Mouse (Mus musculus): ENCODE results near the gene Ptger1.

Gene Ptger1

DNA sequence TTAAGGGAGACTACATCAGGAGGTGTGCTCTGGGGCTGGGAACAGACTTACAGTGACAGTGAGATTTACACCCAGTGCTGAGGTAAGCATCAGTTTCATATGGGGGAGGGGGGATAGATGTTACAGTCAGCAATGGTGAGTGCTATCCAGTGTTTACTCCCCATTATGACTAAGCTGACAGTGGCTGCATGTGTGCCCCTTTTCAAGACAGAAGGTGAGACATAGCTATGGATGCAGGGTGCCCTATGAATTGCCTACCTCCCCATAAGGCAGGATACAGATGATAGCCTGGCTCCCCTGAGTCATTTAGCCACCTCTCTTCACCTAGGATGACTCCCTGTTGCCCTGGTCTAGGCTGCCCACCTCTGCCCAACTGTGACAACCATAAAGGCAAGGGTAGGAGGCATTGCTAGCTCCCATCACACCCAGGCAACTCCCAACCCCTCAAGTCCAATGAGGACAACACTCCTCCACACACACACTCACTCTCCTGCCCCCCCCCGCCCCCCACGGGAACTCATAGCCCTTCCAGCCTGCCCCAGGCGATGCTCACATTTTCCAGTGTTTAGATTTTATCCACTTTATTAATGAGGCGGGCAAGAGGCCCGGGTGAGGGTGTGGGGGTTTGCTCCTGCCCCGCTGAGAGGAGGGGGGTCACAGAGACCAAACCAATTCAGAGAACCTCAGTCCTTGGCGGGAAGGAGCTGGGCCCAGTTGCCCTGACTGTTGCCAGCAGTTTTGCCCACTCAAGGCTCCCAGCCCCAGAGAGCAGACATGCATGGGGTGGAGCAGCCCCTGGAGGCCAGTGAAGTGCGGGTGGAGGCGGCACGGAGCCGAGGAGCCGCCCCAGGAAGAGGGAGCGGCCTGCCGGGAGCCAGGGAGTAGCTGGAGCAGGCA lies at the start of gene Ptger1:
Ptger1 (plus strand) TSS at position 710 of the 897 bp plus-strand sequence.
- no peak for DNase-seq (ENCODE audit: low read depth)

DNA sequence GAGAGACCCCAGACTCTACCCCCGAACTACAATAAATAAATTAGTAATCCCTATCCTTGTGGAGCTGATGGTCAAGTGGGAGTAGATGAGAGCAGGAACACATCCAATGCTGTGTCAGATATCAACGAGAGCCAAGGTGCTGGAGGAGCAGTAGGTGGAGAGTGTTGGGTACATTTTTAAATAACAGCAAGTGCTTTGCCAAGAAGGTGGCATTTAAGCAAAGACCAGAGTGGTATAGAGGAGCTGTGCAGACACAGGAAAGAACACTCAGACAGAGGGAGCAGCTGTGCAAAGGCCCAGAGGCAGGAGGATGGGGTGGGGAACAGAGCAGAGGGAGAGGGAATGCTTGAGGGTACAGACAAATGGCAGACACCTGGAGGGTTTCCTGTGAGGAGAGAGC lies 49.4 kb upstream of the Ptger1 start:
- no peak for DNase-seq (ENCODE audit: low read depth)

DNA sequence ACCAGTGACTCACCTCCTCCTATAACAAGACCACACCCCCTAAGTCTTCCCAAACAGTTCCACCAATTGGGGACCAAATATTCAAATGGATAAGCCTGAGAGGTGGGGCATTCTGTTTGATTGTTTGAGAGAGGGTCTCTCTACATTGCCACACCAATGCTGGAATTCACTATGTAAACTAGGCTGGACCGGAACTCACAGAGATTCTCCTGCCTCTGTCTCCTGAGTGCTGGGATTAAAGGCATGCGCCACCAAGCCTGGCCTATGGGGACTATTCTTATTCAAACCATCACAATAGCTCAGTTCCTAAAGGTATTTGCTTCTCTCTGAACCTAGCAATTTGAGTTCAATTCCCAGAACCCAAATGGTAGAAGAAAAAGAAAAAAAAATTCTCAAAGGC lies 47.9 kb upstream of the Ptger1 start:
- no peak for DNase-seq (ENCODE audit: low read depth)

DNA sequence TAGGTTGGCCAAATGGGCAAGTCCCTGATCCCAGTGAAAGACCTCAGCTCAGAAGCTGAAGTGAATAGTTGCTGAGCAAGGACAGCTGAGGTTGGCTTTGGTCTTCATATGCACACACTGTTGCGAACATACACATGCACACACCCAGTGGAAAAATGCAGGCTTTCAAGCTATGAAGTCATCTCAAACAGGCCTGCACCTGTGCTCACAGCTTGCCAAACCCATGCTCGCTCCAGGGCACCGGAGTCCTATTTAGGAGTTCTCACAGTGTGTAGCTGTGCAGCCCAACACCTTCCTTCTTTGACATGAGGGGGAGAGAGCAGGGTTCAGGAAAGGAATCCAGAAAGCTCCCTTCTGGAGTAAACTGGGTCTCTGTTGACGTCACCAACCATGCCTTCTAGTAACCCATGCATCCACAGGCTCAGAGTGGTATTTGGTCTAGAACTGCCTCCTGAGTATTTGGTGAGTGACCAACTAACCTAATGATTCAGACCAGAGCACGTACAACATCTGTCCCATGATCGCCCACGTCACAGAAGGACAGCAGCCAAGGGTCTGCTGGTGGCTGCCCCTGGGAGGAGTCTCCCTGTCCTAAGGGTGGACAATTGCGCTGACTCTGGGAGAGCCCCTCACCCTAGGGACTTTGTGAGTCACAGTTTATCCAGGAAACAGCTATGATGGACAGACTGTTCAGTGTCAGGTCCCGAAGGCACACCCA lies 46.8 kb upstream of the Ptger1 start:
- no peak for DNase-seq (ENCODE audit: low read depth)

DNA sequence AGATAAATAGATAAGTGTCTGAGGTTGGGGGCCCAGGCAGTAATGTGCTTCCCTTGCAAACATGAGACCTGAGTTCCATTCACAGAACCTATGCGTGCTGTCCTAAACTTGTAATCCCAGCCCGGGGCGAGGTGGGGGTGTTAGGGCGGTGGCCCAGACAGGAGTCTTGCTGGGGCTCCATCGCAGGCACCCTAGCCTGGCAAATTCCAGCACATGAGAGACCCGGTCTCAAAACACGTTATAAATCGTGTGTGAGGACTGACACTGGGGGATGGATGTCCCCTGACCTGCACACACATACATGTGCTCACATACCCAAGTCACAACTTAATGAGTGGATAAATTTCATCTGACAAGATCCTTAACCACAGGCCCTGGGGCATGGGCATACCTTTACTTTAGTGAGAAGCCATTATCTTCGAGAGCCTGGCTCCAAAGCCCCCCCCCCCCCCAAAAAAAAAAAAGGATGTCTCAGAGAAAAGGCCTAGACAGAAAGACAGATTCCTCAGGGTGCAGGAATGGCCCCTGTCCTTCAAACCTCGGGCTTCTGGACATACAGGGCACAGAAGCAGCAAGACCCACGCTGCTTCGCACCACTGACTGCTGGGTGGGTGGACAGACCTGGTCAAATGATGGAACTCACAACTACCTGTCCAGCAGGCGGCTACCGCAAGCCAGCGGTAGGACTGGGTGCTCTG lies 44.6 kb upstream of the Ptger1 start:
- DNase-seq (ENCODE audit: low read depth): no peak

DNA sequence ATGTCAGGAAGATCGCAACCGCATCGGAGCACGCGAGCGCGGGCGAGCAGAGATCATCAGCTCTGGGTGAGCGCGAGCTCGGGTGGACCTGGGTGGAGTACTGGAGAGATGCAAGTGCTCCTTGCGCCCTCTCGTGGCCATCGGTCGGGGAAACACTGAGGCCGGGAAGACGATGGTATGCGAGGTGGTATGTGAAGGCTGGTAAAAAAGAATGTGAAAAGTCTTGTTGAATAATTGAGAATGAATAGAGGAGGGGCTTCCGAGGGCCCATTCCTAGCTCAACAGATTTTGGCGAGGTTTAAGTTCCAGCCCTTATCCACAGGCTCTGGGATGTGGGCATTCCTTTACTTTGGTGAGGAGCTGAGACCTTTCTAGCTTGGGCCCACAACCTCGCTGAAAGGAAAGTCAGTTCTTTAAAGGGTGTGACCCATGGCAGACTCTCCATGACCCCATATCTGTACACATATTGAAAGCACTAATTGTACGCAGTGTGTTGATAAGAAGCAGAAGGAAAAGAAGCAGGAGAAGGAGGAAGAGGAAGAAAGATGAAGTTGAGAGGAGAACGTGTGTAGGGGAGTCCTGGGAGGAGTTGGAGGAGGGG lies 44.0 kb upstream of the Ptger1 start:
- DNase-seq (ENCODE audit: low read depth): peak; percentile 77

DNA sequence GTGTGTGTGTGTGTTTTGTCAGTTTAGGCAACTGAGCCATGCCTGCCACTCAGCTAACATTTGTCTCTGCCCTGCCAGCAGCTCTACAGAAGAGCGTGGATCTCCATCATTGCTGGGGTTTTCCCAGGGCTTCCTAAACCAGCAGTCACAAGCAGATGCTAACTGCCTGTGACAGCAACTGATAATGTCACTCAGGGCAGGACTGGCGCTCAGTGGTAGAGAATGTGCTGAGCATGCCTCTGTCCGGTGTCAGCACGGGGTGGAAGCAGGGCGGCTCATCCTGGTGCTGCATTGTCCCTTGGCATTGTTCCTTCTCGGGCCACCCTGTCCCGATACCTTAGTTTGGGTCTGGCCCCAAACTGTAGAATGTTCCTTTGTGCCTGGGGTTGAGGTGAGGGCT lies 42.9 kb upstream of the Ptger1 start:
- no peak for DNase-seq (ENCODE audit: low read depth)

DNA sequence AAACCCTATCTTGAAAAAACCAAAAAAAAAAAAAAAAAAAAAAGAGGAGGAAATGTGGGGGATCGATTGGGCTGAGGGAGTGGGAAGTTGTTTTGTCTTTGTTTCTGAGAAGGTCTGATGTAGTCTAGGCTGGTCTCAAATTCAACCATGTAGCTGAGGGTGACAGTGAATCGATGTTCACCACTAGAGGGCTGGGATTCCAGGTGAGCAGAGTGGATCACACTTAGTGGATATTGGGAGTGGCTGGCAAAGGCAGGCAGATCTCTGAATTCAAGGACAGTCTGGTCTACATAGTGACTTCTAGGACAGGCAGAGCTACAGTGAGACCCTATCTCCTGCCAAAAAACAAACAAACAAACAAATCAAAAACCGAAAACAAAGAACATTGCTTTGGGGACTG lies 41.7 kb upstream of the Ptger1 start:
- DNase-seq (ENCODE audit: low read depth): no peak

DNA sequence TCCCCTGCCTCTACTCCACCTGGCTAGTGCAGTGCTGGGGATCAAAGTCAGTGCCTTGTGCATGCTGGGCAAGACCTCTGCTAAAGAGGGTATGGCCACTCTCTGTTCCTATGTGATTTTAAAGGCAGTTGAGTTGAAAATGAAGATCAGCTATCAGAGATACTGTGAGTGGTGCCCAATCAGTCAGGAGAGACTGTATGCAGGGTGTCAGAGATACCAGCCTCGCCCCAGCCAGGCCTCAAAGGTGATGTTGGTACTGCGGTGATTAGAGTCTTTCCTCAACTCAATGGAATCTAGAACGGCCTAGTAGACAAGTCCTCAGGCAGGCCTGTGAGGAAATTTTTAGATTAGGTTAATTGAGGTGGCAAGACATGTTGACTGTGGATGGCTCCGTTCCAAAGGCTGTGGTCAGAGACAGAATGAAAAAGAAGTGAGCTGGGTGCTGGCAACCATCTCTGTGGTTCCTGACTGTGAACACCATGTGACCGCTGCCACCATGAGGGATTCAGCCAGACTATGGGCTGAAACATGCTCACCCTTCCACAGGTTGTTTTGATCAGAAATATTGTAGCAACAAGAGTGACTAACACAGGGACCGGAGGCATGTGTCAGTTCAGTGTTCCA lies 40.7 kb upstream of the Ptger1 start:
- peak; percentile 81 for DNase-seq (ENCODE audit: low read depth)

DNA sequence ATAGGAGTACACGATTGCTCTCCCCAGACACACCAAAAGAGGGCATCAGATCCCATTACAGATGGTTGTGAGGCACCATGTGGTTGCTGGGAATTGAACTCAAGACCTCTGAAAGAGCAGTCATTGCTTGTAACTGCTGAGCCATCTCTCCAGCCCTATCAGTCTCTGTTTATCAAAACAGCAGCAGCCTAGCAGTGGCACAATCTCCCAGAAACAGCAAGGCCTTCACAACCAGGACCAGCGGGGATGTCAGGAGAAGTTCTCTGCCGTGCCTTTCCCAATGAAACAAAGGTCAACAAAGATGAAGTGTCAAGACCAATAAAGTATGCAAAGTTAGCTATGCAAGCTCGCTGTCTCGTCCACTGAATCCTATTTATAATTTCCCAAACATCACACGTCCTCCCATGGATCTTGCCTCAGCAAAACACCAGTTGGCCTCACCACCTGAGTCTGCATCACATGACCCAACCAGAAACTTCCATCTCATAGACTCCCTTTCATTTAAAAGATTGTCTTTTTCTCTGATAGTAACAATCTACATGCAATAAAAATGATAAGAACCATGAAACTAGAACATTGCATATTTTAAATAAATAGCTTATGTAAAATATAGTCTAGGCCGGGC lies 34.3 kb upstream of the Ptger1 start:
- DNase-seq (ENCODE audit: low read depth): no peak

DNA sequence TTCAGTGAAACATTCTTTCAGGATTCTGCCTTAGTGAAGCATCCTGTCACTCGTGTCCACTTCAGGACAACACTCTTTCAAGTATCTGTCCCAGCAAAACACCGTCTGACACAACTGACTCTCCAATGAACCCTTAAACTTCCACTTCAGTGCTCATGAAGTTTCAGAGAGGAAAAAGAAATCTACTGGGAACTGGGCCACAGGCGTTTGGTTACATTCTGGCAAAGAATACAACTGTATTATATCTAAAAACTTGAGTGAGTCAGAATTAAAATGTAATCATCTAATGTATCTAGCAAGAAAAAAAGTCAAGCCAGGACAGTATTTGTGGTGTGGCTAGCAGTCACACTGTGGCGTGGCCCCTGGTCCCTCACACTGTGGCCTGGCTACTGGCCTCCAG lies 27.6 kb upstream of the Ptger1 start:
- no peak for DNase-seq (ENCODE audit: low read depth)

DNA sequence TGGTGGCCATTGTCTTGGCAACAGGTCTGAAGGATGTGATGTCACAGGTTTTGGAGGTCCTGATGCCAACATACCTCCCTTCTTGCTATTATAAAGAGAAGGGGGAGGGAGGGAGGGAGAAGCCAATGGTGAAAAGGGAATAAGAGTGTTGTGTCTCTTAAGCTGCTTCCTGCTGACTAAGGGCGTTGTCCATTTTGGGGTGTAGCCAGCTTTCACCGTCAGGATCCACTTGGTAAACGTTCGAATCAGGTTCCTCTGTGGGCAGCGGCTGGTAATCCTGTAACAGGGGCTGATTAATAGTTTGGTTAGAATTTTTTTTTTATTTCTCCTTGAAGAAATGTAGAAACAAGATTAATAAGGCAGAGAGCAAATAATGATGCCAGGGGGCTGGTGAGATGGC lies 26.8 kb upstream of the Ptger1 start:
- DNase-seq (ENCODE audit: low read depth): no peak

DNA sequence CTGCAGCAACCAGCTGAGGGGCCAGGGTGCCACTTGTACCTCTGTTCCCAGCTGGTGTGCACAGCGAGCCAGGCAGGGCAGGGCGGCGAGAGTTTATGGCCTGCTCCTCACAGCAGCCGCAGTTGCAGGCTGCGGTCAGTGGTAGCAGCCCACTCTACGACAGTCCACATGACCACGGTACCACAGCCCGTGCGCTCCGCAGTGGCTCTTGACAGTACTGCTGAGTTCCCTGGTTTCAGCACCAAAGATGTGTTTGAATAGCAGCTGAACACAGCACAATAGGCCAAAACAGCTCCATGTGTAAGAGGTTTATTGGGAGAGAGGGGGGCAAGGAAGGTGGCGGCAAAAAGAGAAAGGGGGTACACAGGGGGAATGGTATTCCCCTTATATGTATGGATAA lies 19.0 kb upstream of the Ptger1 start:
- DNase-seq (ENCODE audit: low read depth): no peak

DNA sequence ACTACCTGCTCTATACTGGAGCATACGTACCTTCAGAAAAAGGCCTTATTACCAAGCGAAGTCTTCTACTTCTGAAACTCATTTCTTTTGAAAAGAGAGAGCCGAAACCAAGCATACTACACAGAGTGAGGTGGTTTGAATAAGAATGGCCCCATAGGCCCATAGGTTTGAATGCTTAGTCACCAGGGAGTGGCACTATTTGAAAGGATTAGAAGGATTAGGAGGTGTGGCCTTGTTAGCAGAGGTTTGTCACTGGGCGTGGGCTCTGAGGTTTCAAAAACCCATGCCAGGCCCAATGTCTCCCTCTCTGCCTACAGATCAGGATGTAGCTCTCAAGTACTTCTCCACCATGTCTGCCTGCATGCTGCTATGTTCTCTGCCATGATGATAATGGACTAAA lies 18.4 kb upstream of the Ptger1 start:
- no peak for DNase-seq (ENCODE audit: low read depth)

DNA sequence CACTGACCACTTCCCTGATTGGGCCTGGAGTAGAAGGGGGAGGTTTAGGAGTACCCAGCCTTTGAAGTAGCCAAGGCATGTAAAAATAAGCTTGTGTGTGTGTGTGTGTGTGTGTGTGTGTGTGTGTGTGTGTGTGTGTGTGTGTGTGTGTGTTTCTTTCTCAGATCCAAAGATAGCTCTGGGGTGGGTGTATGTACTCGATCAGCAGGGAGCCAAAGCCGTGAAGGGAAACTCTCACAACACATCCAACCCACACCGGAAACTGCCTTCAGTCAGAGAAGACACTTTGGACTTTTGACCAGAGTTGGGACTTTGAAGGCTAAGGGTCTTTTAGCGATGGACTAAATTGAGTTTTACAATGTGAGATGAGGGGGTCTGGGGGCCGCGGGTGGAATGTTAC lies 16.8 kb upstream of the Ptger1 start:
- DNase-seq (ENCODE audit: low read depth): no peak

DNA sequence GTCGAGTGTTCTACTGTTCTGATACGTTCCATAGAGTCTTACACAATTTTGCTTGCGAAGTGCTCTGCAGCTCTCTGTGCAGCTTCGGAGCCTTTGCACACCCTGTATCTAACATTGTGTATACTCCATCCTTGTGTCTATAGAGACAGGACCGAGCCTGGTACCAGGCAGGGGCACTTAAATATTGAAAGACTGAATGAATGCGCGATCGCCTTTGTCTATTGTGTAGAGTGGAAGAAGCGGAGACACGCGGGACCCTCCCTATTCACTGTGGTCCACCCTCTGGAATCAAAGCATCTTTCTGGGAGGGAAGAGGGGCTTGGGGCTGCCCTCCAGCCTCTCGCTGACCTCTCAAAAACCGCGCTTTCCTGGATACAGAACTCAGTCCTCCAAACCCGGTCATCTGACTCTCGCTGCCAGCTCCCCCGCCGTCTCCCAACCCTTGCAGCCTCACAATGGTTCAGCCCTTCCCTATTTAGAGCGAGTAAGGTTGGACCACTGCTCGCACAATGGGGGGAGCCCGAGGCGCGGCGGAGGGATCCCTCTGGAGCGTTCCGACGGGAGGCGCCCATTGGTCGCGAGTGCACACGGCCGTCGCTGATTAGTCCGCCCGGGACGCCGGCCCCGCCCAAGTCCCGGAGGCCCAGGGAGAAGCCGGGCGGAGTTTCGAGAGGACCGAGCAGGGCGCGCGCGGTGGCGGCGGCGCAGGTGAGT lies 14.3 kb upstream of the Ptger1 start, which contains the start of gene Gipc1:
Gipc1 (plus strand) TSS at position 648 of the 714 bp plus-strand sequence.
- peak; percentile 98 for DNase-seq (ENCODE audit: low read depth)

DNA sequence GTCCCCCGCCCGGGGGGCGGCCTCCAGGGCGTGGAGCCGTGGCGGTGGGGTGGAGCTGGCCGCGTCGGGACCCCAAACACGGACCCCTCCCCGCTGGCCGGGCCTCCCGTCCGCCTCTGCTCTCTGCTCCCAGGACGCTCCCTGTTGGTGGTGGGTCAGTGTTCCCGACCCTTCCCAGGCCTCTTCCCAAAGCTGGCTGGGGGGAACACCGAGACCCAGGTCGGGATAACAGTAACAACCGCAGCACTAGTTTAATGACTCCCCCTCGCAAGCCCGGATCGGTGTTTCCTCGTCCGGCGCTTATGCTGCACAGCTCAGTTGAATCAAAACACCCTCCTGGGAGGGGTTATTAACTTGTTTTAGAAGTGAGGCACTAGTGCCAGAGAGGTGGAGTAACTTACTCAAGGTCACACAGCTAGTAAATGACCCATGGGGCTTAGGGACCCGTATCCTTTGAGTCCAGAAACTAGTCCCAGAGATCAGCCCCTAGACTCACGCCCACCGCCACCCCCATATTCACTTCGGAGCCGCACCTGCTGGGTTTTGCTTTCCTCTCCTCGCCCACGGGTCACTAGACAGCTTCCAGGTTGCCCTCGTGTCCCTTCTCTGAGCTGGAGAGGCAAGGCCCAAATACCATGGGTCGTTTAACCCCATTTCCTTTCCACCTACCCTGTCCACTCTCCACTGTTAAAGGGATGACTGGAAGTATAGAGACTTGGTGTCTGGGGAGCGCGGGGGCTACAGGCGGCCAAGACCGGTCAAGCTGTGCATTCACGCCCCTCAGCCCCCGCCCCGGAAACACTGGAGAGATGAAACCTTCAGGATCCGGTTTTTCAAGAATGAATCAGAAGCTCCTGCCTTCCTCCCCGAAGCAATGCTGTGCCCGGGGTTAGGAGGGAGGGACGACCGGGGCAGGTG lies 13.5 kb upstream of the Ptger1 start:
- DNase-seq (ENCODE audit: low read depth): peak; percentile 73

DNA sequence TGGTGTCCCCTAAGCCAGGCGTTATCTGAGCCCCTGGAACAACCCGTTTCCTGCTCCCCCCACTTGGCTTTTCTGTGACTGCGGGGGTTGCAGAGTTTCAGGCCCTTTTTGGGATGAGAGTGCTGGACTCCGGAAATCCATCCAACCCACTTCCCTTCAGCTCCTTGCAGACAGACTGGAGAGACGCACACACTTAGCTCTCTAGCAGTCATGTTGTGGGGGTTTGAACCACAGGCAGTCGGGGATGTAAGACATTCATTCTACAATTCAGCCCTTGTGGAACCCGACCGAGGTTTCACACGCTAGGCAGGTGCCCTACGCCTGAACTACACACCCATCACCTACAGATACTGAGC lies 12.8 kb upstream of the Ptger1 start:
- no peak for DNase-seq (ENCODE audit: low read depth)

DNA sequence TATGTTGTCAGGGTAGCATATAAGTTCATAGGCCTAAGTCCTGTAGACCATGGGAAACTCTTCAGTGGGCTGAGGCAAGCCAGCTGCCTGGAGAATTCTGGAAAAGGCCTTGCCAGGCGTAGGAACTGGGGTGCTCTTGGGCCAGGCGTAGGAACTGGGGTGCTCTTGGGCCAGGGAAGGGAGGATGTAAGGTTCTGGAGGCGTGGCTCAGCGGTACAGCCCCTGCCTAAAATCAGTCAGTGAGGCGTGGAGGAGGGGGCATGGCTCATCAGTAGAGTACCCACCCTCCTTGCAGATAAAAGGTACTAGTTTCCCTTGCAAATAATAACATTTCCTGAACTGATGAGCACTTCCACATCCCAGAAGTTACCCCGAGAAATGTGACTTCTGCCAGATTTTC lies 11.8 kb upstream of the Ptger1 start:
- DNase-seq (ENCODE audit: low read depth): no peak

DNA sequence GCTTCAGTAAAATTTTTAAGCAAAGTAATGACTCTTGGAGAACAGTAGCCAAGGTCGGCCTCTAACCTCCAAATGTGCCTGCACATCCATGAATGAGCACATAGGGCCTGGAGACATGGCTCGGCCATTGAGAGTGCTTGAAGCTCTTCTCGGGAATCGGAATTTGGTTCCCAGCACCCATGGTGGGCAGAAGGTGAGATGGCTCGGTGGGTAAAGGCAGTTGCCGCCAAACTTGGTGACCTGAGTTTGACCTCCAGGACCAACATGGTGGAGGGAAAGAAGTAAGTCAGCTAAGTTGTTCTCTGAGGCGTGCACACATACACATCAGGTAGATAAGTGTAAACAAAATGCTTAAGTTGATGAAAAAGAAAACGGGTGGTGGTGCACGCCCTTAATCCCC lies 10.4 kb upstream of the Ptger1 start:
- DNase-seq (ENCODE audit: low read depth): no peak

Measured in 416B (cell line).